Mouse (Mus musculus) neural tube, embryonic 15.5 days (tissue): ENCODE data around the gene Edil3. TPM values are rescaled to one million over a fixed set of nuclear protein-coding genes. Genes with fewer than 3 reads are reported as not detected.

Experiments used
- ATAC-seq: fragments of 200-750 bp; cut with Nextera tagmentation; 2 replicates; pipeline ENCODE4 v1.8.0; 2017; ENCODE audit warnings: mild to moderate bottlenecking, moderate TSS enrichment, moderate library complexity; ENCODE audit not compliant: low FRiP score
- H3K27ac ChIP-seq: fragments of 300-500 bp; sonication (generic); replicated peaks from 2 replicates; pipeline ENCODE4 v1.5.1; 2015; ENCODE audit warnings: mild to moderate bottlenecking, inconsistent platforms
- H3K27me3 ChIP-seq: fragments of 300-500 bp; sonication (generic); replicated peaks from 2 replicates; pipeline ENCODE4 v1.6.1; 2015; ENCODE audit warnings: inconsistent platforms
- H3K36me3 ChIP-seq: fragments of 300-500 bp; sonication (generic); 2 replicates; pipeline ENCODE4 v1.6.1; 2015; ENCODE audit warnings: inconsistent platforms
- H3K4me1 ChIP-seq: fragments of 300-500 bp; sonication (generic); 2 replicates; pipeline ENCODE4 v1.6.1; 2015; ENCODE audit warnings: inconsistent platforms
- H3K4me2 ChIP-seq: fragments of 300-500 bp; sonication (generic); 2 replicates; pipeline ENCODE4 v1.6.1; 2015; ENCODE audit warnings: inconsistent platforms, mild to moderate bottlenecking, moderate library complexity
- H3K4me3 ChIP-seq: fragments of 300-500 bp; sonication (generic); replicated peaks from 2 replicates; pipeline ENCODE4 v1.5.1; 2015; ENCODE audit warnings: mild to moderate bottlenecking, inconsistent platforms
- H3K9ac ChIP-seq: fragments of 300-500 bp; sonication (generic); replicated peaks from 2 replicates; pipeline ENCODE4 v1.6.1; 2015; ENCODE audit warnings: mild to moderate bottlenecking, inconsistent platforms
- H3K9me3 ChIP-seq: fragments of 300-500 bp; sonication (generic); replicated peaks from 2 replicates; pipeline ENCODE4 v1.6.1; 2016; ENCODE audit warnings: inconsistent platforms
- WGBS: fragments of 180-500 bp; shearing (Covaris S2); methylation state at CpG from one replicate; pipeline ENCODE4 v1.1.7; 2015; ENCODE audit warnings: mixed read lengths; 5-methylcytosine and 5-hydroxymethylcytosine counted together
- polyA plus RNA-seq: library from polyadenylated mRNA; unstranded; fragments of >200 nt; fragmentation: Nextera tagmentation; extraction: Ambion mirVana; gene quantifications from 2 replicates; pipeline ENCODE4 v1.2.1, GENCODE M21; 2015

Gene Edil3
- polyA plus RNA-seq, 1 experiment from 2014 or later, result 66.3 TPM

GRCm38 (mm10) chr13:88828362-88828761, 7.1 kb downstream of the Edil3 start:
- 74% methylated on average over 10 of the region's 10 CpGs for WGBS

GRCm38 (mm10) chr13:88833732-88834131, 12.5 kb downstream of the Edil3 start:
- Histone ChIP-seq H3K27me3 (no peaks in the 10 kb centered on the region), H3K9ac (no peak overlapping the region), H3K4me1 (no peaks in the 10 kb centered on the region), H3K27ac (no peak overlapping the region), H3K9me3 (no peaks in the 10 kb centered on the region), H3K36me3 (no peaks in the 10 kb centered on the region), H3K4me2 (no peak overlapping the region), H3K4me3 (no peak overlapping the region)
- WGBS, result 80% methylated on average over 1 of the region's 1 CpGs
- no peak for ATAC-seq

More at GRCm38 (mm10) chr13:88828362-88828761, 7.1 kb downstream of the Edil3 start:
- Histone ChIP-seq H3K4me1 (no peaks in the 10 kb centered on the region), H3K4me3 (no peak overlapping the region), H3K4me2 (no peak overlapping the region), H3K9me3 (no peaks in the 10 kb centered on the region), H3K27me3 (no peaks in the 10 kb centered on the region), H3K27ac (no peak overlapping the region), H3K36me3 (no peaks in the 10 kb centered on the region), H3K9ac (no peak overlapping the region)
- ATAC-seq, result no peak

- ATAC-seq, result no peak
- no peaks in the 10 kb centered on the region for H3K4me1 ChIP-seq
These were observed 28.5 kb downstream of the Edil3 start for GRCm38 (mm10) chr13:88849739-88850138.

DNA sequence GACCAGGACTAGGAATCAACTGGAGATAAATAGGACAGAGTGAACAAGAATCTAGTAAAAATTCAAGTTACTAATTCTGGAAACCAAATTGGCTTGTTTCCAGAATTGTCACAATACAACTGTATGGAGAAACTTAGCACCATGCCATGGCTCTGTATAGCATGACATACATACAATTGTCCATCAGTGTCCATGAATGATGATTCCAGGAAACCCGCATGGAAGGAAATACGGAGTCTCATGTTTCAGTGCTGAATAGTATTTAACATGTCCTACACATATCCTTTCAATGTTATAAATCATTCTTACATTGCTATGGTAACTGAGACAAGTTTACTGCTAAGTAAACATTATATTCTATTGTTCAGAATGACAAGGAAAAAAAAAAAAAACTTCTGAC, 58.7 kb downstream of the Edil3 start:
- no peak for ATAC-seq
- no peaks in the 10 kb centered on the region for H3K9me3 ChIP-seq
- H3K27ac ChIP-seq, result no peak overlapping the region
- no peaks in the 10 kb centered on the region for H3K36me3 ChIP-seq
- H3K4me3 ChIP-seq, result no peak overlapping the region
- 81% methylated on average over 2 of the region's 2 CpGs for WGBS
- no peaks in the 10 kb centered on the region for H3K27me3 ChIP-seq
- no peaks in the 10 kb centered on the region for H3K4me1 ChIP-seq
- H3K4me2 ChIP-seq, result no peak overlapping the region
- H3K9ac ChIP-seq, result no peak overlapping the region

More at GRCm38 (mm10) chr13:88849739-88850138, 28.5 kb downstream of the Edil3 start:
- H3K9me3 ChIP-seq, result no peaks in the 10 kb centered on the region
- 59% methylated on average over 4 of the region's 4 CpGs for WGBS
- no peaks in the 10 kb centered on the region for H3K36me3 ChIP-seq
- no peak overlapping the region for H3K27ac ChIP-seq
- H3K4me2 ChIP-seq, result no peak overlapping the region
- H3K4me3 ChIP-seq, result no peak overlapping the region
- no peak overlapping the region for H3K9ac ChIP-seq
- H3K27me3 ChIP-seq, result no peaks in the 10 kb centered on the region

DNA sequence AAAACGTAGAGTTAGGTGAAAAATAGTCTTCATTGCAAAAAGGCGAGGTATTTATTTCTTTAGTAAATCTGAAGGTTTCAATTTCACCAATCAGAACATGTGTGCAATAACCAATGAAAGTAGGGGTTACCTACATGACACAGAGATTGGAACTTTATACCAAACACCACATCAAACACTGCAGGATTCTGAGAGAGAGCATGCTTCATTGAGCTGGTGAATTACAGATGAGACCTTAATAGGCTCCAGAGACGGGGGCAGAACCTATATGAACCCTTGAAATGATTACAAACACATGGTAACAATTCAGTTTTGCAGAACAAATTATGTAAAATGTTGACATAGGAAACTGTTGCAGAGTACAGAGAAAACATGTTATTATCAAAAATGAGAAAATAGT, 69.5 kb downstream of the Edil3 start:
- 75% methylated on average over 3 of the region's 3 CpGs for WGBS
- Histone ChIP-seq H3K36me3 (no peaks in the 10 kb centered on the region), H3K9me3 (no peaks in the 10 kb centered on the region), H3K4me2 (no peak overlapping the region), H3K27me3 (no peaks in the 10 kb centered on the region), H3K4me1 (no peaks in the 10 kb centered on the region), H3K4me3 (no peak overlapping the region), H3K9ac (no peak overlapping the region), H3K27ac (no peak overlapping the region)
- ATAC-seq, result no peak

DNA sequence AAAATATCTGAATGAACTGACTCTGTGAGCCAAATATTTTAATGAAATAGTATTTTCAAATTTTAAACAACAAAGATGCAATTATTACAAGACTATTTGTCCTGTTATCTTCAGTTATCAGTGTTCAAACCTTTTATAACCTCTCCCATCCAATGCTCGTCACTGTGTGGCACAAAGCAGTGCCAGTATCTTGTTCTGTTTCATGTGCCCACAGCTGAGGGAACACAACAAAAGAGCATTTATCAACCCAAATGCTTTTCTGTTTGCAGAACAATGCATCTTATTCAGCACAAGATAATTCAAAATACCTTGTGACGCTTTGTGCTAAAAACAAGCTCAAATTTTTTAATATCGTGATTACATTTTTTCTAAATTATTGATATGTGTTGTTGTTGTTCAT, 78.8 kb downstream of the Edil3 start:
- Histone ChIP-seq H3K27me3 (no peaks in the 10 kb centered on the region), H3K4me1 (no peaks in the 10 kb centered on the region), H3K9me3 (no peaks in the 10 kb centered on the region), H3K4me2 (no peak overlapping the region), H3K4me3 (no peak overlapping the region), H3K27ac (no peak overlapping the region), H3K9ac (no peak overlapping the region), H3K36me3 (no peaks in the 10 kb centered on the region)
- 82% methylated on average over 3 of the region's 3 CpGs for WGBS
- ATAC-seq, result no peak

- H3K27ac ChIP-seq, result no peak overlapping the region
- H3K4me1 ChIP-seq, result peaks cover 6% of the 10 kb centered on the region; the same call in 1 of the 2 replicates
- no peaks in the 10 kb centered on the region for H3K9me3 ChIP-seq
- ATAC-seq, result no peak
- H3K4me2 ChIP-seq, result no peak overlapping the region
- H3K4me3 ChIP-seq, result no peak overlapping the region
- no peaks in the 10 kb centered on the region for H3K36me3 ChIP-seq
- no peak overlapping the region for H3K9ac ChIP-seq
- H3K27me3 ChIP-seq, result no peaks in the 10 kb centered on the region
- WGBS, result 75% methylated on average over 1 of the region's 1 CpGs
These were observed 86.1 kb downstream of the Edil3 start for GRCm38 (mm10) chr13:88907405-88907804.

DNA sequence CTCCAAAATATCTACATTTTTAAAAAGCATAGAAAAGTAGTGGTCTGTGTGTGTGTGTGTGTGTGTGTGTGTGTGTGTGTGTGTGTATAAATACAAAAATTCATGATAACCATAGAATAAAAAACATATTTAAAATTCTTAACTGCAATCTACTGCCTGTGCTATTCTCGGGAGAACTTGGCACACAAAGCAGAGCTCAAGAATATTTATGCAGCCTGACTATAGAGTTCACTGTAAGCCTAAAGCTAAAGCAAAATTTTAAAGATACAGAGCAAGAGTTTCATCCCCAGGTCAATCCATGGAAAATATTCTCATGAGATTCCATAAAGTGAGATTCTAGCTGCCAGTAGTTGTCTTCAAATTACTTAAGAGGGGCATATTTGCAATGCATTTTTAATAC, 86.9 kb downstream of the Edil3 start:
- no peak overlapping the region for H3K4me3 ChIP-seq
- H3K27ac ChIP-seq, result no peak overlapping the region
- H3K4me1 ChIP-seq, result peaks cover 6% of the 10 kb centered on the region; the same call in 1 of the 2 replicates
- no peak for ATAC-seq
- 42% methylated on average over 1 of the region's 1 CpGs for WGBS
- no peaks in the 10 kb centered on the region for H3K36me3 ChIP-seq
- no peak overlapping the region for H3K4me2 ChIP-seq
- H3K9me3 ChIP-seq, result no peaks in the 10 kb centered on the region
- H3K9ac ChIP-seq, result no peak overlapping the region
- H3K27me3 ChIP-seq, result no peaks in the 10 kb centered on the region

DNA sequence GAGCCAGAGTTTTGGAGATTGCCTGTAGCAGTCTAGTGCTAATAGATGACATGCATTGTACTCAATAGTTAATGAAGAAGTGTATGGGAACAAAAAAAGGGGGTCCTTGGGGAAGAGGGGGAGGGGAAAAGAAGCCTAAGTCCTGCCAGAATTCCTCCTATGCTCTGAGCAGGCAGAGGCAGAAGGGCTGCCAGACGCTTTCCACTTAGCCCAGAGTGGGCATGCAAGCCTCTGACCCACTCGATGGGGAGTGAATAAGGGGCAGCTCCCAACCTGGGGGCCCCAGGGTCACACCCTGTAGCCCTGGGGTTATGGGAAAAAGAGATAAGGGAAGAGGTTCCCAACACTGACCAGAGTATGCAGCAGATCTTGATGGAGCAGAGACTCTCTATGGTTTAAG, 95.2 kb downstream of the Edil3 start:
- ATAC-seq, result no peak

GRCm38 (mm10) chr13:88929626-88930025, 108.4 kb downstream of the Edil3 start:
- Histone ChIP-seq H3K36me3 (no peaks in the 10 kb centered on the region), H3K4me2 (no peak overlapping the region), H3K4me3 (no peak overlapping the region), H3K27me3 (no peaks in the 10 kb centered on the region), H3K9ac (no peak overlapping the region), H3K4me1 (no peaks in the 10 kb centered on the region), H3K9me3 (no peaks in the 10 kb centered on the region), H3K27ac (no peak overlapping the region)
- 17% methylated on average over 4 of the region's 4 CpGs for WGBS
- ATAC-seq, result no peak

More for the DNA sequence above, 95.2 kb downstream of the Edil3 start:
- H3K27me3 ChIP-seq, result no peaks in the 10 kb centered on the region
- H3K36me3 ChIP-seq, result no peaks in the 10 kb centered on the region
- no peaks in the 10 kb centered on the region for H3K4me1 ChIP-seq
- WGBS, result 69% methylated on average over 2 of the region's 2 CpGs
- H3K9me3 ChIP-seq, result no peaks in the 10 kb centered on the region
- H3K9ac ChIP-seq, result no peak overlapping the region
- no peak overlapping the region for H3K4me3 ChIP-seq
- no peak overlapping the region for H3K4me2 ChIP-seq
- no peak overlapping the region for H3K27ac ChIP-seq

GRCm38 (mm10) chr13:88938564-88938963, 117.3 kb downstream of the Edil3 start:
- Histone ChIP-seq H3K9me3 (no peaks in the 10 kb centered on the region), H3K4me2 (no peak overlapping the region), H3K36me3 (no peaks in the 10 kb centered on the region), H3K4me1 (no peaks in the 10 kb centered on the region), H3K4me3 (no peak overlapping the region), H3K27me3 (no peaks in the 10 kb centered on the region), H3K9ac (no peak overlapping the region), H3K27ac (no peak overlapping the region)
- no peak for ATAC-seq
- WGBS, result 79% methylated on average over 2 of the region's 2 CpGs

GRCm38 (mm10) chr13:88972355-88972754, 151.1 kb downstream of the Edil3 start:
- H3K27ac ChIP-seq, result no peak overlapping the region
- no peaks in the 10 kb centered on the region for H3K9me3 ChIP-seq
- no peak overlapping the region for H3K9ac ChIP-seq
- ATAC-seq, result no peak
- no peak overlapping the region for H3K4me3 ChIP-seq
- no peaks in the 10 kb centered on the region for H3K4me1 ChIP-seq
- H3K27me3 ChIP-seq, result no peaks in the 10 kb centered on the region
- H3K4me2 ChIP-seq, result no peak overlapping the region
- 86% methylated on average over 4 of the region's 4 CpGs for WGBS
- no peaks in the 10 kb centered on the region for H3K36me3 ChIP-seq
